Mouse (Mus musculus): ENCODE measurements around the gene Rnf38. TPM values are rescaled to one million over a fixed set of nuclear protein-coding genes. Genes with fewer than 3 reads are reported as not detected.

Gene Rnf38
- total RNA-seq, 2 experiments from 2014 or later: 64.6 to 66.4 TPM

DNA sequence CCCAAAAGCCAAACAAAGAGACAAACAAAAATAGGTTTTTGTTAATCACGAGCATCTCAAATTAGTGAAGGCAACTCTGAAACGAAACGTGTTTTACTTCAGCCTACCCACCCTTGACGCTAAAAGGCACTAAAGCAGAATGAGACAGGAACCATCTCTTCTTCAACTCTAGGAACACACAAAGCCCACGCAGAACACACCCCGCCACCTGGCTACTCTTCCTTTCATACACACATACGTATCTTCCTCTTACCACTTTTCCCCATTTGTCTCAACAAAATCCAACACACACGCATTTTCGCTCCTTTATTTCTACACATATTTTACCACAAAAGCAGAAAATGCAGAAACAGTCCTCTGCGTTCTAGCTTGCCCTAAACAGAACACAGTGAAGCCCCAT is 8.5 kb downstream of the Rnf38 start:
- DNase-seq (ENCODE audit: low spot score in 2 of 2): no peak

- no peak for DNase-seq (ENCODE audit: low spot score in 2 of 2)
Observed at GRCm38 (mm10) chr4:44224141-44224540, 9.4 kb downstream of the Rnf38 start.

GRCm38 (mm10) chr4:44223444-44223843 is 10.1 kb downstream of the Rnf38 start:
- no peak for DNase-seq (ENCODE audit: low spot score in 2 of 2)

- DNase-seq (ENCODE audit: low spot score in 2 of 2): no peak
Observed at GRCm38 (mm10) chr4:44216797-44217442, 16.7 kb downstream of the Rnf38 start.

GRCm38 (mm10) chr4:44199968-44200367 is 33.6 kb downstream of the Rnf38 start:
- peak; percentile 20 to 41 for DNase-seq (ENCODE audit: low spot score in 2 of 2)

GRCm38 (mm10) chr4:44187431-44187830 is 46.2 kb downstream of the Rnf38 start:
- DNase-seq (ENCODE audit: low spot score in 2 of 2): no peak

GRCm38 (mm10) chr4:44183862-44184261 is 49.7 kb downstream of the Rnf38 start:
- no peak for DNase-seq (ENCODE audit: low spot score in 2 of 2)

GRCm38 (mm10) chr4:44179748-44180147 is 53.8 kb downstream of the Rnf38 start:
- no peak for DNase-seq (ENCODE audit: low spot score in 2 of 2)

- peak; percentile 47 to 68 for DNase-seq (ENCODE audit: low spot score in 2 of 2)
Observed at GRCm38 (mm10) chr4:44173177-44173576, 60.4 kb downstream of the Rnf38 start.

DNA sequence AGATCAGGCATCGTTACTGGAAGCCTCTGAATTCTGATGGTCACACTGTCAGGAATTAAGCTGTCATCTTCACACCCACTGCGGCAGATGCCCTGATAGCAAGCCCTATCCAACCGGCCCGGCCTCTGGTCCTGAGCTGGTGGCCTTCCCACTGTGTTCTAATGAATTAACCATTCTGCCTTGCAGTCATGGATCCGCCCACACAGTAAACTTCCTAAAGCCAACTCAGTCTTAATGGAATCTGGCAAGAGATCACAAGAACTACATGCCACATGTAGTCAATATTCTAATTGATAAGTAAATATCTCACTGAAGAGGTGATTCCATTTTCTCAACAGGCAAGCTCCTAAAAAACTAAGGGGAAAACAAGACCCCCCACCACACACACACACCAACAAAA is 60.9 kb downstream of the Rnf38 start:
- no peak for DNase-seq (ENCODE audit: low spot score in 2 of 2)

DNA sequence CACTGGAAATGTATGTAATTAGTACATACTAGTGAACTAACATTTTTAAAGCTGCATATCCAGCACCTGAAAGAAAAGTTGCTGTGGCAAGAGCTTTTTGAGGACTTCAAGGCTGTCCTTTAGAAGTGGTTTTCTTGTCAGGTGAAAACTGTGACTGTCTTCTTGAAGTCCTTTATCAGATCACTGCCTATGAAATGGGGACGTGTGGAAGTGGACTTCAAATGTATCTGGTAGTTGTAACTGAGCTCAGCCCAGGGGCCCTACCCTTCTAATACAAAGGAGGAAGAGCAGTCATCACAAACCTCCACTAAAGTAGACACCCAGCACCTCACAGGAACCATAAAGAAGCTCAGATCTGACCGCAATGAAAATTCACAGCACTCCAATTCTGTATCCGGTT is 63.7 kb downstream of the Rnf38 start:
- no peak for DNase-seq (ENCODE audit: low spot score in 2 of 2)

- DNase-seq (ENCODE audit: low spot score in 2 of 2): no peak
Observed at GRCm38 (mm10) chr4:44168816-44169215, 64.8 kb downstream of the Rnf38 start.

DNA sequence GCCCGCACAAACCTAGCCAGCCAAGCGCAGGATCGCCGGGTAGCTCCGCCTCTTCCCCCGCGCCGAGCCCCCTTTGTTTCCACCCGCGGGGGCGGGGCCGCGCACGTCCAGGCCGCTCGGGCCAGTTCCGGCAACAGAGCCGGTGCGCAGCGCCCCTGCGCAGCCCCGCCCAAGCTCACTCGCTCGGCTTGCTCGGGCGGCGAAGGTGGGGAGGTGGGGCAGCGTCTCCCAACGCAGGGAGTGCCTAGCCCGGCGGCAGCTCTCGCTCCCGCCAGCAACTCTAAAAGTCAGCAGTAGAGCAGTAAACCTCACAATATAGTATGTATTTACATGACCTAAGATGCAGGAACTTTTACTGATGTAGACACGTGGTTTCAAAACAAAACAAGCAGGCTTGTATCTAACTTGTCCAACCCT is 65.3 kb downstream of the Rnf38 start:
- peak; percentile 85 to 93 for DNase-seq (ENCODE audit: low spot score in 2 of 2)

DNA sequence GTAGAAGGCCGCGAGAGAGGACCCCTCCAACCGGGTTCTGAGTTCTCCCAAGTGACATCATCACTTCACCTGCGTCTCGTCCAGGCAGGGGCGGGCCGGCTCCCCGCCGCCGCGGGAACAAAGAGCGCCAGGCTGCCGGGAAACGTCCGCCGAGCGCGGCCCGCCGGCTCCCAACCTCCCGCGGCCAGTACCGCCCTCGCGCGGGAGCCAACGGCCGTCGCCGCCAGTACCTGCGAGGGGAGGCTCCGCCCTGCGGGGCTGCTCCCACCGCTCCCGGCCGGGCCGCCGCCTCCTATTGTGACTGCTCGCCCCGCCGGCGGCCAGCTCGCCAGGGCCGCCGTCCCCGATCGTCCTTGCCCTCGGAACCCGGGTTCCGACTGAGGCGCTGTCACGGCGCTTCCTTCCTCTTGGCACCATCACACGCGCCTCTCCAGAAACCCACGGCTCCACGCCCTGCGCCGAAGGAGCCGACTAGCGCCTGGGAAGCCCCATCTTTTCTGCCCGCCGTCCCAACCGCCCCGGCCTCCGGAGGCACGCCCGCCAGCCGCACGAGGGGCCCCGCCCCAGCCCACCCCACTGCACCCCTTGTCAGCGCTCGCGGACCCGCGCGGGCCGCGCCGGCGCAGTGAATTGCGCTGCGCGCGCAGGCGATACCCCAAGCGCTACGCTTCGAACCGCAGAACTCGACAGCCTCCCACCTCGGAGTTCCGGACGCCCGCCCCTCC is 66.0 kb downstream of the Rnf38 start:
- DNase-seq (ENCODE audit: low spot score in 2 of 2): peak; percentile 74 to 87

GRCm38 (mm10) chr4:44166702-44167396 is 66.7 kb downstream of the Rnf38 start:
- no peak for DNase-seq (ENCODE audit: low spot score in 2 of 2)

GRCm38 (mm10) chr4:44164621-44165020 is 69.0 kb downstream of the Rnf38 start:
- DNase-seq (ENCODE audit: low spot score in 2 of 2): no peak

GRCm38 (mm10) chr4:44163034-44163433 is 70.6 kb downstream of the Rnf38 start:
- DNase-seq (ENCODE audit: low spot score in 2 of 2): no peak

DNA sequence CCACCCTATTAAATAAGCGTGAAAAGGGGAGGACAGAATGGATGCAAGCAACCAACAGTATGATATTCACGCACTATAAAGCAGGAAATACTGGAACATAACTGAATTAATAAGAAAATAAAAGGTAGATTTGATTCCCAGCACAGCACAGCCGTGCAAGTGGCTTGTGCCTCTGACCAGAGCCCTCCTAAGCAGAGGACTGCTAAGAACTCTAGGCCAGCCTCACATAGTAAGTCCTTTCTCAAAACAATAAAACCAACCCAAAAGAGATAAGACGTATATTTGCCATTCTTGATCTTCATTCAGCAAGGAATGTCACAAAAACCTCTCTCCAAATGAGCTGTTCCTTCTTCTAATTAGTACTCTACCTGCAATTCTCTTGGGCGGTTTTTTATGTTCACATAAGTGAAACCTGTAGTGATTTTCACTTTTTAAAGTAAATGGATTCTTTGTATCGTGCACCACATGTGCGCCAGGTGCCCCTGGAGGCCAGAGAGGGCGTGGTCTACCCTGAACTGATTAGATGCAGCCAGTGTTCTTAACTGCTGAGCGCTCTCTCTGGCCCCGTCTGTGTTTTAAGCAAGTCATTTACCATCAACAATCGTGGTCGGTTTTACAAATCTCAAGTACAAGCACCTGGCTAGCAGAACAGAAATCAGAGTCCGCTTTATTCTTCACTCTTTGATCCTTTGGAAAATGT is 72.4 kb downstream of the Rnf38 start:
- no peak for DNase-seq (ENCODE audit: low spot score in 2 of 2)

GRCm38 (mm10) chr4:44159839-44160238 is 73.8 kb downstream of the Rnf38 start:
- DNase-seq (ENCODE audit: low spot score in 2 of 2): no peak

DNA sequence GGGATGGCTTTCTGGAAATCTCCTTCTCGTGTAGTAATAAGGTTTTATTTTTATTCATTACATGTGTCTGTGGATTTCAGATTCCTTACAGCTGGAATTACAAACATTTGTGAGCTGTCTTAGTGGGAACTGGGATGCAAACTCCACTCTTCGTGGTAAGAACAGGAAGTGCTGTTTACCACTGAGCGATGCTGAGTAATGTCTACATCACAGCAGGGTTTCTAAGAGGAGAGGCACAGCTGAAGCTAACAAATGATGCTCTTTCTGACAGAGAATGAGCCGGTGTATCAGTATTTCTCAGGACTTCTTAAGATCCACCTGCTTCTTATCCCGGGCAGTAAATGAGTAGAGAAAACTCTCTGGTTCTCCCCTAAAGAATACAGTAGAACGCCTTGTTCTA is 77.1 kb downstream of the Rnf38 start:
- DNase-seq (ENCODE audit: low spot score in 2 of 2): no peak

GRCm38 (mm10) chr4:44154884-44155283 is 78.7 kb downstream of the Rnf38 start:
- DNase-seq (ENCODE audit: low spot score in 2 of 2): no peak

DNA sequence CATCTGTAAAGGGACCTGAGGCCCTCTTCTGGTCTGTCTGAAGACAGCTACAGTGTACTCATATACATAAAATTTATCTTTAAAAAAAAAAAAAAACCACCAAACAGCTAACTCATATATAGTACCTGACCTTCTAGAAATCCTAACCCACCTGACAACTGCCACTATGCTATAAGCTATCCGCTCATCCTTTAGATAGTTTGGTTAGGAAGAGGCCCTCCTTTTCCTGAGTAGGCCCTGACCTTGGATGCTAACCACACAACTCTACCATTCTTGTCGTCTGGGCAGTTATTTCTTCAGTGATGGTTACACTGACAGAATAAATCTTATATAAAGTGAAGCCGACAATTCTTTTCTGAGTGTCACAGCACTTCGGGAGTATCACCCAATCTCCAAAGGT is 80.7 kb downstream of the Rnf38 start:
- no peak for DNase-seq (ENCODE audit: low spot score in 2 of 2)
